Mouse (Mus musculus): ENCODE data around the gene 9430015G10Rik.

- TF ChIP-seq GATA1 (IDR thresholded peaks at IDR 0.05; ENCODE audit: borderline replicate concordance, low read length) (no peak), FLI1 (IDR thresholded peaks at IDR 0.05; ENCODE audit: low read length) (no peak)
These were observed 24.5 kb upstream of the 9430015G10Rik start for GRCm38 (mm10) chr4:156085256-156085655.

Data from megakaryocyte, embryonic 14.5 days (primary cell).